Mouse (Mus musculus): Measurements from ENCODE around the gene Cga. TPM values are rescaled to one million over a fixed set of nuclear protein-coding genes. Genes with fewer than 3 reads are reported as not detected.
"Not testable (repeated sequence)": the region's sequence is repeated elsewhere in the genome, so short reads cannot be mapped to it uniquely, and the experiment has no call there.

Cga gene
- polyA plus RNA-seq, 1 experiment = not detected

DNA sequence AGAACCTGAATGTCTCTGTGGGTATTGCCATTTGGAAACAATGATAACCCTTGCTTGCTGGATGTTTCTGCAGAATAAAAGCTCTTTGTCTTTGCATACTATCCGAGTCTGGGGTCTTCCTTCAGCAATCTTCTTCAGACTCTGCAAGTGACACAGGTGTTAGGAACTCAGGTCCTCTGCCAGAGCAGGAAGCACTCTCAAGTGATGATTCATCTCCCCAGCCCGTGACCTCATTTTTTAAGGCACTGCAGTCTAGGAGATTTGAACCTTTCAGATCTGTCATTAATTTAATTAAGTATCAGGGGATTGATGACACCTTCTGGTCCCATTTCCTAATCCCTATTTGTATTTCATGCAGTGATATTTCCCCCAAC, 3.8 kb upstream of the Cga start:
- DNase-seq (ENCODE audit: low read depth) = no peak

DNA sequence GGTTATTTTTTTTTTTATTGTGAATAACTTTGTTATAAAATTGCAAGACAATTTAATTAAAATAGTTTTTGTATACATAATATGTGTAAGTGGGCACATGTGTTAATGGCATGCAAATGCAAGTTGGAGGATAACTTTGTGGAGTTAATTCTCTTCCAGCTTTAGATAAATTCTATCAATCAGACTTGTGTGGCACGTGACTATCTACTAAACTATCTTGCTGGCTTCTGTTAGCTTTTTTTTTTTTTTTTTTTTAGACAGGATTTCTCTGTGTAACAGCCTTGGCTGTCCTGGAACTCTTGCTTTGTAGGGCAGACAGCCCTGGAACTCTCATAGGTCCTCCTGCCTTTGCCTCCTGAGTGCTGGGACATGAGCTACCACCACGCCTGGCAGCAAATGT, 4.9 kb downstream of the Cga start:
- no peak for DNase-seq (ENCODE audit: low read depth)

DNA sequence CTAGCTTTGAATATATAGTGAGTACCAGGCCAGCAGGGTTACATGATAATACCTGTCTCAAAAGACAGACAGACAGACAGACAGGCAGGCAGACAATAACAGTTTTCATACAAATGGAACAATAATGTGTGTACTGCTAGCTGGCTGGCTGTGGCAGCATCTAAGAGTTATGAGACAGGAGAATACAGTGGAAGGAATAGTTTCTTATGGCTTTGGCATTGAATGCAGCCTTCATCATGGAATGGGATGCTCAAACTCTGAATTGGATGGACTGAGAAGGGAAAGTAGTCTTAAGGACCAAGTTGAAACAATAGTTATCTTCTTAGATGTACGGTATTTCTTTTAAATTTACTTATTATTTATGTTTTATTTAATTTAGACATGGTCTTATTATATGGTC, 5.7 kb downstream of the Cga start:
- DNase-seq (ENCODE audit: low read depth) = no peak

DNA sequence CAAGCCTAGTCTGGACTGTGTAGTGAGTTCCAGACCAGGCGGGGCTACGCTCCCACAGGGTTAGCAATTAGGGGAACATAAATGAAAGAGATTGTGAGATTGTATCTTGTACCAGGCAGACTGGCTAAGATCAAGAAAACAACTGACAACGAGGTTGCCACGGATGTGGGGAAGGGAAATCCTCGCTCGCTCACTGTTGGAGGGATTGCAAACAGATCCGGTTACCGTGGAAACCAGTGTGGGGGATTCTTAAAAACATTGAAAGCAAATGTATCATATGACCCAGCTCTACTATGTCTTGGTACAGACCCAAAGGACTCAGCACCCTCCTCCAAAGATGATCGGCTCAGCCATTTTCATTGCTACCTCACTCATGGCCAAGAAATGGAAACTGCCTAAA, 6.6 kb downstream of the Cga start:
- DNase-seq (ENCODE audit: low read depth) = no peak

DNA sequence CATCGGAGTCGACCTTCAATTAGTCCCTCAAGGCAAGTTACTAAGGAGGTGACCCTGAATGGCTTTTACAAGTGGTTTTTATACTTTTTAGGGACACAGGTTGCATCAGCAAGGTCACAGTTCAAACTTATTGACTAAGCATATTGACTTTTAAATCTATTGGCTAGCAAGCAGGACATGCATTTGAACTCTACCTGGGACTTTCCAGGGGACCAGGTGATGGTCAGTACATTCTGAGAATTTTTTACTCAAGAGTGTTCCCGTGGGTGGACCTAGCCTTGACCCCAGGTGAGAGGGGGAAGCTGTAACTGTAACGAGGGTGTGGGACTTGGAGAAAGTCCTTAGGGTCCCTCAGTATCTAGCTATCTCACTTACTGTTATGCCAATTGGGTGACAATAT, 7.6 kb downstream of the Cga start:
- no peak for DNase-seq (ENCODE audit: low read depth)

DNA sequence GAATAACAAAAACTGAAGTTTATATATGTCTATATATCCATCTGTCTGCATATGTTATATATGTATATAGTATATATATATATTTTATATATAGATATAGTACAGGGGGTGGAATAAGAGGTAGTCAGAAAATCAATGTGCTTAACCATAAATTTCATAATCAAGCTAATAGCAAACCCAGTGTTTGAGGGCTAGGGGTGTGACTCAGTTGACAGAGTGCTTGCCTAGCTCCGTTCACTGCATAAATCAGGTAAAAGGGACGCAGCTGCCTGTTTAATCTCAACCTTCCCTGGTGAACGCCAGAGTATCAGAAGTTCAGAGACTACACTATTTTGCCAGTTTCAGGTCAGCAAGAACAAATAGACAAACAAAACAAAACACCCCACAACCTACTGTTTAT, 8.0 kb downstream of the Cga start:
- not testable (repeated sequence) for DNase-seq (ENCODE audit: low read depth)

DNA sequence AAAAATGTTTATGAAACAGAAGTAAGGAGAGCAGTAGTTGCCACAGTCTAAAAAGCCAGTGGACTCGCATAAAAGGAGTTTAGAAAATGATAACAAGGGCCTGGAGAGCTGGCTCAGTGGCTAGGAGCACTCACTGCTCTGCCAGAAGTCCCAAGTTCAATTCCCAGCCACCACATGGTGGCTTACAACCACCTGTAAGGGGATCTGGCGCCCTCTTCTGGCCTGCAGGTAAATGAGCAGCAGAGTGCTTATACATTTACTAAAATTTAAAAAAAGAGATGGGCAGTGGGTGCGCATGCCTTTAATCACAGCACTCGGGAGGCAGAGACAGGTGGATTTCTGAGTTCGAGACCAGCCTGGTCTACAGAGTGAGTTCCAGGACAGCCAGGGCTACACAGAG, 11.8 kb downstream of the Cga start:
- no peak for DNase-seq (ENCODE audit: low read depth)

DNA sequence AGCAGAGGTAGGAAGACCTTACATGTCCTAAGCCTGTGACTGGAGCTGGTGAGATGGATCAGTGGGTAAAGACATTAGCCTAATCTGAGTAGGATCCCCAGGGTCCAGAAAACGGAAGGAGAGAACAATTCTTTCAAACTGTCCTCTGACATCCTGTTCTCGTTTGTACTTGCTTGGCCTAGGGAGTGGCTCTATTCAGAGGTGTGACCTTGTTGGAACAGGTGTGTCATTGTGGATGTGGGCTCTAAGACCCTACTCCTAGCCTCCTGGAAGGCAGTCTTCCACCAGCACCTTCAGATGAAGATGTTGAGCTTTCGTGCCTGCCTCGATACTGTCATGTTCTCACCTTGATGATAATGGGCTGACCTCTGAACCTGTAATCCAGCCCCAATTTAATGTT, 12.6 kb downstream of the Cga start:
- DNase-seq (ENCODE audit: low read depth) = no peak

DNA sequence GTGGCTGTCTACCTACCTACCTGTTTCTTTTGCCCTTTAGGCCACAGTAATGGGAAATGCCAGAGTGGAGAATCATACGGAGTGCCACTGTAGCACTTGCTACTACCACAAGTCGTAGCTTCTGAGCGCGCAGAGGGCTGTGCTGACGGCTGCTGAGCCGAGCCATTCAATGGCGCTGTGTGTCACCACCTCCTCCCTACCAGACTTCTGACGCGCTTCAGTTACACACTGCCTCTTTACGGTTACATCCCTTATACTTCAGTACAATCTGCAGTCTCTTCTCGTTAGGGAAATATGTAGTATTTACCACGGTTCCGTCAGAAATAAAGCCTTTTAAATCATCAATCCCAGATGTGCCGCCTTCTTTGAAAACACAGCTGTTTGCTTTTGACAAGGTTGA, 13.4 kb downstream of the Cga start:
- no peak for DNase-seq (ENCODE audit: low read depth)

DNA sequence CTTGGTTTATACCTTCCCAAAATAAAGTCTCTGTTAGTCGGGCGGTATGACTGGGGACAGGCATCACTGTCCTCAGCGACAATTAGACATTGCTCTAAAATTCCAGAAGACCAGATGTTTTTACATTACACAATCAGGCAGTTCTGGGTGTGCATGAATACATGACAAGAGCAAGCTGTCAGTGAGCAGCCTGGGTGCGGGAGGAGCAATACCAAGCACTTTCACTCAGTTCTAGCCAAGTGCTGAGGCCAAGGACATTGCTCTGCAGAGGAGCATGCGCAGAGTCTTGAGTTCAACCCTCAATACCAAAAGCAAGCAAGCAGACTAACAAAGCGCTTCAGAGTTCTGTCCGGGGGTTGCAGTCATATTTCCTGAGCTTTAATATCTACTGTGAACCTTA, 14.5 kb downstream of the Cga start:
- DNase-seq (ENCODE audit: low read depth) = no peak

DNA sequence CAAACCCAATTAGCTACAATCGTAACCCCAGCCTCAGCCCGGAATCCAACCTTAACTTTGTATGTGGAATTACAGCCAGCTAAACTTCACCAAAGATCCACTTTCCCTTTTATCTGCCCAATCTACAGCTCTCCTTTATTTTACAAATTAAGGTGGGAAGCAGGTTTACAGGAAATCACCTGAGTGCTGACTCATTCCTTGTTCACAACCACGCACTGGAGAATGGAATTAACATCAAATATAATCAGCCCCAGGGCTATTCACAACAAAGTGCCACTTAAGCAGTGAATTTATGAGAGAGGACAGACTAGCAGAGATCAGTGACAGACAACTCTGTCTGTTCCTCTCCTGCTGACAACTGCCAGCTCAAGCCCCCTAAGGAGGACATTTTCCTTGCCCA, 17.8 kb downstream of the Cga start:
- DNase-seq (ENCODE audit: low read depth) = no peak

DNA sequence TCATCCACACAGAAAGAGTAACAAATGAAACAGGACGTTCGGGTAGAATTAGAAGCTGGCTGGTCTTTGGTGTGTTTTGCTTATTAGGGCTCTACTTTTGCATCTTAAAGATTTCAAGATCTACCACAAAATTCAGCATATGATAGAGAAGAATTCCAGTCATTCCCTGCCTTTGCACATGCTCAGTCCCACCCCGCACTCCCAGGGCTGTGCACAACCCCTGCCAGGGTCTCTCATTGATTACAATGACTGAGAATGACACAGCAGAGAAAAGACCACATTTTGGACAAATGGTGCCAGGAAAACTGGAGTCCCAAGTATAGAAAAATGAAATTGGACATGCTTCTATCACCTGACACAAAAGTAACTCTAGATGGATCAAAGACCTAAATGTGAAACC, 18.6 kb downstream of the Cga start:
- no peak for DNase-seq (ENCODE audit: low read depth)

DNA sequence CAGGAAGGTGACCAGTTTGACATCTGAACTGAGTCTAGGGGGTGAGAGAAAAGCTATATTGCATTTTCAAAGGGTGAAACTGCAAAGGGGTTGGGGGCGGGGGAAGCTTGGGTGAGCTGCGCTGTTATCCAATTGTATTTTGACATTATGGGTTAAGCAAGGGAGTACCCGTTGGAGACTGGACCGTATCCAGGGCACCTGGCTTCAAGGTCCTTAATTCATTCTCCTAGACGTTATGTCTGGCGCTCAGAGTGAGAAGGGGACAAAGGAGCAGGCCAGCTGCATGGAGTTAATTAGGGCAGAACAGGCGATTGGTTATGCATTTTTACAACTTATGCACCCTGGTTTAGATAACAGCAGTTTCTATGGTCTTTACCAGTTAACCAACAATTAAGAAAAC, 23.8 kb downstream of the Cga start:
- DNase-seq (ENCODE audit: low read depth) = no peak

DNA sequence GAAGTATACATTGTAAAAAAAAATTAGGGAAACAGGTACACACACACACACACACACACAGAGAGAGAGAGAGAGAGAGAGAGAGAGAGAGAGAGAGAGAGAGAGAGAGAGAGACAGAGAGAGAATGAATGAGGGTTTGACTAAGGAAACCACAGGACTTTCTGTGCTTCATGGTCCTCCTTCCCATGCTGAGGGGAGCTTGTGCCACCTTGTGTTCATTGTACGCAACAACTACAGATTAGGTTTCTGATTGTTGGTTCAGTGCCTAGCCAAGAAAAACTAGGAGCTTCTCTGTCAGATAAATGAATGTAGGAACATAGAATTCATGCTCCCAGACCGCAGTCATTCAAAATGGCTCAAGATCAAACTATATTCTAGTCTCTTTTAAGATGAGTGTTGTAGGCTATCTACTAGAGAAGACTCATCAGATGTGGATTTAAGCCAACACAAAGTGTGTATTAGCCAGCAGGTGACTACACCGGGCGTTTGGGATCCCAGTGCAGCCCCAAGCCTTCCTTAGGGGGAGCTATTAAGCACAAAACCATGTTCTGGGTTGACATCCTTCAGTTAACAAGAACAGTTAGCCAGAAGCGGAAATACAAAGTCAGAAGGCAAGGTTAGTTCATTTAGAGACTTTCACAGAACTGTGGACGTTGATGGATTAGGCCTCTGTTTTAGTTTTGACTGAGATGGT, 28.7 kb downstream of the Cga start:
- DNase-seq (ENCODE audit: low read depth) = no peak

DNA sequence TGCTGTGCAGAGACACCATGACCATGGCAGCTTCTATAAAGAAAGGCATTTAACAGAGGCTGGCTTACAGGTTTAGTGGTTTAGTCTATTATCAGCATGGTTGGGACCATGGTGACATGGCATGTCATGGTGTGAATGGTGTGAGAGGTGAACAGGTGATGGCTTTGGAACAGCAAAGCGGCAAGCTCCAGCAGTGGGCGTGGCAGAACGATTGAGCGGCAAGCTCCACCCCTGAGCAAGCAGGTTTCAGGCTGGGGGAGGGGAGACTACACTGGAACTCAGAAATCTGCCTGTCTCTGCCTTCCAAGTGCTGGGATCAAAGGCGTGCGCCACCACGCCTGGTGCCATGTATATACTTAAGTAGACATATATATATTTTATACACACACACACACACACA, 34.8 kb downstream of the Cga start:
- not testable (repeated sequence) for DNase-seq (ENCODE audit: low read depth)

DNA sequence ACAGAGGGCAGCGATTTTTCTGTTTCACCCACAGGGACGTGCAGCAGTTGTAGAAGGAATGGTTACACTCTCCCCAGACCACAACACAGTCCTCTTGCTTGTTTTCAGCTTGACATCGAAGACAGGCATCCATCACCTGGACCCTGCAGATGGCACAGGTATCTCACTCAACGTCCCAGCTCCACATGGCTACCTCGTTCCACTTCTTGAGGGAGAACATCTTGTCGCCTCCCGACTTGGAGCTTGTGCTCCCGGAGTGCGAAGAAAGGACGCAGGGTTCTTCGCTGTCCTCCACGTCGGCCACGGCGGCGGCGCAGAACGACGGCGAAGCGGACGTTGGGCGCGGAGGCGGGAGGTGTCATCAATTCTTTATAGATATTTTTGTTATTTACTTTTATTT, 47.5 kb downstream of the Cga start:
- no peak for DNase-seq (ENCODE audit: low read depth)

DNA sequence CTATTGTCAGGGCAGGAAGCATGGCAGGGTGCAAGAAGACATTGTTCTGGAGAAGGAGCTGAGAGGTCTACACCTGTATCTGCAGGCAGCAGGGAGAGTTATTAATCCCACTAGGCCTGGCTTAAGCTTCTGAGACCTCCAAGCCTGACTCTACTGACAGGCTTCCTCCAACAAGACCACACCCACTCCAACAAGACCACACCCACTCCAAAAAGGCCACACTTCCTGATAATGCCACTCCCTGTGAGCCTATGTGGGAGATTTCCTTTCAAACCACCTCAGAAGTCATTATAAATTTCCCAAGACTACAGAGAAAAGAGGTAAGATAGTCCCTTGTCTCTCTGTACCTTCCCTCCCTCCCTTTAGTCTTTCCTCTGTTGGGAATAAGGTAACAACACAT, 53.6 kb downstream of the Cga start:
- DNase-seq (ENCODE audit: low read depth) = no peak

DNA sequence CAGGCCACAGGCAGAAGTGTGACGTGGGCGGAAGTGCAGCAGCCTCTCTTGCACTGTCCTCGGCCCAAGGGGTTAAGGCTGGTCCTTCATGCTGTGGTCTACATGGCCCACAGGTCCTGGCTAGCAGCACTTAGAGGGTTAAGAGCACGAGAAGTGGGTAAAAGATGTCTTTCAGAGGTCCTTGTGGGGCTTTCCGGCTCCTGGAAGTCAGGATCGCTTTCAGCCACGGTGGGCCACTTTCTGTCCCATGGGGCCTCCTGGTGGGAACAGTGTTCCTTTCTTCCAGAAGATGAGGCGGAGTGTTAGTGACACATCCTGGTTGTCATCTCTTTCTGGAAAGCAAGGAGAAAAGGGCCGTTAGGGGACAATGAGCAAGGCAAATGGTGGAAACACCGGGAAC, 60.1 kb downstream of the Cga start:
- DNase-seq (ENCODE audit: low read depth) = no peak

Other genes with a start within 250 kb of the Cga start
- gene Slc35a1, start 206.3 kb upstream of the Cga start, polyA plus RNA-seq (2012; rRNA removed) = 14.3 and 16.8 TPM in 2 replicates
- 0.80 and 1.8 TPM in 2 replicates for gene Cfap206, start 163.6 kb upstream of the Cga start, polyA plus RNA-seq (2012; rRNA removed)
- gene Gm136, start 137.5 kb upstream of the Cga start, polyA plus RNA-seq (2012; rRNA removed) = 0.09 TPM in 1 of 2 replicates, not detected in the other
- gene Smim8, start 115.4 kb upstream of the Cga start, polyA plus RNA-seq (2012; rRNA removed) = 7.9 and 8.6 TPM in 2 replicates
- gene Zfp292, start 10.8 kb upstream of the Cga start, polyA plus RNA-seq (2012; rRNA removed) = 2.6 and 3.5 TPM in 2 replicates

Data from gonadal fat pad, adult 2 months (tissue).